Mouse (Mus musculus): ENCODE measurements at regions not wholly inside any gene's neighbourhood (a gene's known extent, or its start where the extent isn't known, plus 50 kb on each side); places are given as distances from the start of the nearest gene placed in this dataset.
"Not testable (repeated sequence)": the region's sequence is repeated elsewhere in the genome, so short reads cannot be mapped to it uniquely, and the experiment has no call there.

- not testable (repeated sequence) for DNase-seq (ENCODE audit: low spot score in 2 of 2)
Observed at GRCm38 (mm10) chr6:48341367-48341766, 54.0 kb upstream of the Krba1 start.

GRCm38 (mm10) chr6:48336964-48337363, 58.4 kb upstream of the Krba1 start:
- DNase-seq (ENCODE audit: low spot score in 2 of 2) = not testable (repeated sequence)

GRCm38 (mm10) chr6:48288011-48288410, 107.4 kb upstream of the Krba1 start:
- DNase-seq (ENCODE audit: low spot score in 2 of 2) = no peak

- DNase-seq (ENCODE audit: low spot score in 2 of 2) = not testable (repeated sequence)
Observed at GRCm38 (mm10) chr6:48279646-48280045, 115.7 kb upstream of the Krba1 start.

GRCm38 (mm10) chr6:48261563-48261962, 133.8 kb upstream of the Krba1 start:
- not testable (repeated sequence) for DNase-seq (ENCODE audit: low spot score in 2 of 2)

GRCm38 (mm10) chr6:48252989-48253388, 142.4 kb upstream of the Krba1 start:
- not testable (repeated sequence) for DNase-seq (ENCODE audit: low spot score in 2 of 2)

GRCm38 (mm10) chr6:48251954-48252353, 143.4 kb upstream of the Krba1 start:
- no peak for DNase-seq (ENCODE audit: low spot score in 2 of 2)

GRCm38 (mm10) chr6:48244191-48244590, 151.2 kb upstream of the Krba1 start:
- DNase-seq (ENCODE audit: low spot score in 2 of 2) = not testable (repeated sequence)

GRCm38 (mm10) chr6:48227431-48227830, 141.0 kb upstream of the Zfp746 start:
- DNase-seq (ENCODE audit: low spot score in 2 of 2) = no peak

- no peak for DNase-seq (ENCODE audit: low spot score in 2 of 2)
Observed at GRCm38 (mm10) chr6:48224206-48224605, 137.8 kb upstream of the Zfp746 start.

GRCm38 (mm10) chr6:48222971-48223370, 136.6 kb upstream of the Zfp746 start:
- no peak for DNase-seq (ENCODE audit: low spot score in 2 of 2)

- peak; percentile 41 to 89 for DNase-seq (ENCODE audit: low spot score in 2 of 2)
Observed at GRCm38 (mm10) chr6:48221806-48222205, 135.4 kb upstream of the Zfp746 start.

GRCm38 (mm10) chr6:48215212-48215611, 128.8 kb upstream of the Zfp746 start:
- DNase-seq (ENCODE audit: low spot score in 2 of 2) = no peak

- DNase-seq (ENCODE audit: low spot score in 2 of 2) = no peak
Observed at GRCm38 (mm10) chr6:48209739-48210138, 123.3 kb upstream of the Zfp746 start.

- DNase-seq (ENCODE audit: low spot score in 2 of 2) = peak in 1 of 2 experiments; percentile 51
Observed at GRCm38 (mm10) chr6:48209103-48209502, 122.7 kb upstream of the Zfp746 start.

- DNase-seq (ENCODE audit: low spot score in 2 of 2) = no peak
Observed at GRCm38 (mm10) chr6:48205722-48206121, 119.3 kb upstream of the Zfp746 start.

- no peak for DNase-seq (ENCODE audit: low spot score in 2 of 2)
Observed at GRCm38 (mm10) chr6:48199951-48200350, 113.6 kb upstream of the Zfp746 start.

GRCm38 (mm10) chr6:48198806-48199205, 112.4 kb upstream of the Zfp746 start:
- DNase-seq (ENCODE audit: low spot score in 2 of 2) = no peak

- no peak for DNase-seq (ENCODE audit: low spot score in 2 of 2)
Observed at GRCm38 (mm10) chr6:48197696-48198378, 111.4 kb upstream of the Zfp746 start.

GRCm38 (mm10) chr6:48188363-48188762, 102.0 kb upstream of the Zfp746 start:
- peak; percentile 12 to 60 for DNase-seq (ENCODE audit: low spot score in 2 of 2)

- no peak for DNase-seq (ENCODE audit: low spot score in 2 of 2)
Observed at GRCm38 (mm10) chr6:48185311-48185710, 98.9 kb upstream of the Zfp746 start.

- DNase-seq (ENCODE audit: low spot score in 2 of 2) = no peak
Observed at GRCm38 (mm10) chr6:48178360-48179120, 92.1 kb upstream of the Zfp746 start.

GRCm38 (mm10) chr6:48177936-48178335, 91.5 kb upstream of the Zfp746 start:
- DNase-seq (ENCODE audit: low spot score in 2 of 2) = peak; percentile 59 to 85
